9 mouse cellular contexts compared by ENCODE assay signal in genomic region chr4:138884261-138884660, GRCm38 (mm10). TPM values are rescaled to one million over a fixed set of nuclear protein-coding genes. Genes with fewer than 3 reads are reported as not detected.
DNase-seq lines count a peak whose midpoint lies in the region; ATAC-seq and TF ChIP-seq lines count a peak whose summit lies in the region.
"Had no signal": no experiment of that assay in that cellular context is flagged by ENCODE, and none has a peak within 500 bp of the region (broad histone marks: within the 10 kb centered on the region; RNA-seq: fewer than 3 reads in every experiment).

No protein-coding gene starts in this region.

- ATAC-seq in neural tube, embryonic 15.5 days (ENCODE audit: low FRiP score): no peak
- 0 out of 2 replicates have a peak, but pooled peaks have one; percentile 30 for ATAC-seq in kidney, postnatal 0 days (replicated peaks; ENCODE audit: low FRiP score, low read depth)
- no peak for ATAC-seq in liver, embryonic 13.5 days (ENCODE audit: low read depth)

- no peak for TF ChIP-seq POLR2A in olfactory bulb, adult 2 months (IDR thresholded peaks at IDR 0.05; ENCODE audit: insufficient read depth, low read depth, low read length)
- no peak for TF ChIP-seq POLR2A in thymus, adult 2 months (IDR thresholded peaks at IDR 0.05; ENCODE audit: control insufficient read depth, extremely low read depth, insufficient read depth, low read length, poor library complexity)

- H3K4me2 ChIP-seq in neural tube, embryonic 15.5 days: no peak overlapping the region
- H3K4me2 ChIP-seq in kidney, postnatal 0 days (ENCODE audit: low read length): no peak overlapping the region
- no peak overlapping the region for H3K4me2 ChIP-seq in liver, embryonic 13.5 days
- H3K4me2 ChIP-seq: embryonic facial prominence, embryonic 15.5 days had no signal

- DNase-seq in neural tube, embryonic 10.5 days (ENCODE audit: extremely low spot score, low spot score): peak; percentile 89
- DNase-seq in cerebellum, adult 9-10 months: peak; percentile 84
- peak; percentile 94 for DNase-seq in gastrocnemius, postnatal 10 days
- DNase-seq in kidney, postnatal 0 days (ENCODE audit: low spot score): peak; percentile 86
- DNase-seq in liver, embryonic 13.5 days: peak; percentile 55
- DNase-seq in thymus, adult 2 months: peak; percentile 66

- no peak overlapping the region for H3K27ac ChIP-seq in neural tube, embryonic 15.5 days (replicated peaks)
- no peak overlapping the region for H3K27ac ChIP-seq in kidney, postnatal 0 days
- H3K27ac ChIP-seq in liver, embryonic 13.5 days: no peak overlapping the region
- H3K27ac ChIP-seq in olfactory bulb, adult 2 months (ENCODE audit: insufficient read depth, low read depth, low read length): no peak overlapping the region
- no peak overlapping the region for H3K27ac ChIP-seq in thymus, adult 2 months (ENCODE audit: control insufficient read depth, insufficient read depth, low read length)
- H3K27ac ChIP-seq: embryonic facial prominence, embryonic 15.5 days had no signal

- H3K4me1 ChIP-seq in neural tube, embryonic 15.5 days: peaks cover 9% of the 10 kb centered on the region
- peaks cover 5% of the 10 kb centered on the region; the same call in 1 of the 2 replicates for H3K4me1 ChIP-seq in kidney, postnatal 0 days (replicated peaks; ENCODE audit: insufficient read depth, low read length)
- H3K4me1 ChIP-seq in liver, embryonic 13.5 days (replicated peaks): no peaks in the 10 kb centered on the region
- no peaks in the 10 kb centered on the region; the same call in 1 of the 2 replicates for H3K4me1 ChIP-seq in olfactory bulb, adult 2 months (ENCODE audit: control insufficient read depth, insufficient read depth, low read length)
- H3K4me1 ChIP-seq in thymus, adult 2 months (replicated peaks; ENCODE audit: control insufficient read depth, insufficient read depth, low read length): no peaks in the 10 kb centered on the region

- H3K36me3 ChIP-seq in neural tube, embryonic 15.5 days: no peaks in the 10 kb centered on the region
- H3K36me3 ChIP-seq in kidney, postnatal 0 days (ENCODE audit: insufficient read depth, low read length): no peaks in the 10 kb centered on the region
- H3K36me3 ChIP-seq in liver, embryonic 13.5 days: no peaks in the 10 kb centered on the region
- no peaks in the 10 kb centered on the region for H3K36me3 ChIP-seq in thymus, adult 2 months (ENCODE audit: control insufficient read depth, insufficient read depth, low read length)
- H3K36me3 ChIP-seq: embryonic facial prominence, embryonic 15.5 days had no signal

- 0 out of 2 replicates have a peak, but pooled peaks cover 10% of the 10 kb centered on the region for H3K27me3 ChIP-seq in neural tube, embryonic 15.5 days (replicated peaks)
- no peaks in the 10 kb centered on the region for H3K27me3 ChIP-seq in kidney, postnatal 0 days (ENCODE audit: insufficient read depth, low read length)
- H3K27me3 ChIP-seq in liver, embryonic 13.5 days: peaks cover 6% of the 10 kb centered on the region
- H3K27me3 ChIP-seq in thymus, adult 2 months (ENCODE audit: control insufficient read depth, insufficient read depth, low read length): no peaks in the 10 kb centered on the region
- H3K27me3 ChIP-seq: embryonic facial prominence, embryonic 15.5 days had no signal

- TF ChIP-seq CTCF in kidney, postnatal 0 days (IDR thresholded peaks at IDR 0.05; ENCODE audit: low read depth): peak; percentile 94
- TF ChIP-seq CTCF in olfactory bulb, adult 2 months (IDR thresholded peaks at IDR 0.05; ENCODE audit: insufficient read depth, low read depth, low read length): peak; percentile 60
- no peak for TF ChIP-seq CTCF in thymus, adult 2 months (IDR thresholded peaks at IDR 0.05; ENCODE audit: borderline replicate concordance, control insufficient read depth, extremely low read depth, insufficient read depth, low read length, poor library complexity)

- no peak overlapping the region for H3K4me3 ChIP-seq in neural tube, embryonic 15.5 days (replicated peaks)
- H3K4me3 ChIP-seq in kidney, postnatal 0 days (replicated peaks; ENCODE audit: low read depth, low read length): no peak overlapping the region
- H3K4me3 ChIP-seq in liver, embryonic 13.5 days (replicated peaks): no peak overlapping the region
- no peak overlapping the region for H3K4me3 ChIP-seq in olfactory bulb, adult 2 months (ENCODE audit: insufficient read depth, low read depth, low read length)
- H3K4me3 ChIP-seq in thymus, adult 2 months (ENCODE audit: control insufficient read depth, insufficient read depth, low read length): no peak overlapping the region
- H3K4me3 ChIP-seq: embryonic facial prominence, embryonic 15.5 days had no signal

- WGBS in neural tube, embryonic 15.5 days: 13% methylated on average over 6 of the region's 6 CpGs
- 12% methylated on average over 6 of the region's 6 CpGs for WGBS in kidney, postnatal 0 days
- 4% methylated on average over 6 of the region's 6 CpGs for WGBS in liver, embryonic 13.5 days (ENCODE audit: insufficient replicate concordance)
- WGBS in olfactory bulb, adult 2 months: 9% methylated on average over 6 of the region's 6 CpGs
- 2% methylated on average over 6 of the region's 6 CpGs for WGBS in thymus, adult 2 months

- no peaks in the 10 kb centered on the region for H3K9me3 ChIP-seq in neural tube, embryonic 15.5 days (replicated peaks)
- H3K9me3 ChIP-seq in kidney, postnatal 0 days (replicated peaks; ENCODE audit: low read length): no peaks in the 10 kb centered on the region
- H3K9me3 ChIP-seq in liver, embryonic 13.5 days (replicated peaks): no peaks in the 10 kb centered on the region
- H3K9me3 ChIP-seq: embryonic facial prominence, embryonic 15.5 days had no signal

- H3K9ac ChIP-seq in neural tube, embryonic 15.5 days (replicated peaks): no peak overlapping the region
- H3K9ac ChIP-seq in kidney, postnatal 0 days (ENCODE audit: low read depth, low read length): no peak overlapping the region
- H3K9ac ChIP-seq in liver, embryonic 13.5 days: no peak overlapping the region
- H3K9ac ChIP-seq: embryonic facial prominence, embryonic 15.5 days had no signal

RNA-seq across cellular contexts. Expression of gene Pla2g2e, which starts 6.5 kb away (rescaled TPM):
- not detected in 2 replicates for polyA plus RNA-seq in neural tube, embryonic 15.5 days (2015; fragmentation: Nextera tagmentation; extraction: Ambion mirVana)
- not detected for total RNA-seq in gastrocnemius, postnatal 10 days (2021)
- polyA plus RNA-seq in kidney, postnatal 0 days (2015; fragmentation: Nextera tagmentation; extraction: Ambion mirVana): 0.47 TPM in 1 of 2 replicates, not detected in the other
- polyA plus RNA-seq in liver, embryonic 13.5 days (2015; fragmentation: Nextera tagmentation; extraction: Ambion mirVana): not detected in 2 replicates
- not detected in 2 replicates for polyA plus RNA-seq in olfactory bulb, adult 2 months (2012; ENCODE audit: insufficient read depth, insufficient read length, low replicate concordance, missing spikeins)
- polyA plus RNA-seq in thymus, adult 2 months (2012; rRNA removed): 1.1 and 1.6 TPM in 2 replicates

RNA-seq across cellular contexts. Expression of gene Gm13030, which starts 10.5 kb away (rescaled TPM):
- polyA plus RNA-seq in neural tube, embryonic 15.5 days (2015; fragmentation: Nextera tagmentation; extraction: Ambion mirVana): not detected in 2 replicates
- total RNA-seq in gastrocnemius, postnatal 10 days (2021): not detected
- polyA plus RNA-seq in kidney, postnatal 0 days (2015; fragmentation: Nextera tagmentation; extraction: Ambion mirVana): not detected in 2 replicates
- not detected in 2 replicates for polyA plus RNA-seq in liver, embryonic 13.5 days (2015; fragmentation: Nextera tagmentation; extraction: Ambion mirVana)
- not detected in 2 replicates for polyA plus RNA-seq in olfactory bulb, adult 2 months (2012; ENCODE audit: insufficient read depth, insufficient read length, low replicate concordance, missing spikeins)
- polyA plus RNA-seq in thymus, adult 2 months (2012; rRNA removed): not detected in 2 replicates
- polyA plus RNA-seq: embryonic facial prominence, embryonic 15.5 days had no signal

RNA-seq across cellular contexts. Expression of gene Pla2g5, which starts 21.0 kb away (rescaled TPM):
- polyA plus RNA-seq in neural tube, embryonic 15.5 days (2015; fragmentation: Nextera tagmentation; extraction: Ambion mirVana): 0.24 and 0.79 TPM in 2 replicates
- total RNA-seq in gastrocnemius, postnatal 10 days (2021): 1 to 10 TPM; 2.3 to 5.6 TPM
- 0.68 and 1.0 TPM in 2 replicates for polyA plus RNA-seq in kidney, postnatal 0 days (2015; fragmentation: Nextera tagmentation; extraction: Ambion mirVana)
- polyA plus RNA-seq in liver, embryonic 13.5 days (2015; fragmentation: Nextera tagmentation; extraction: Ambion mirVana): not detected in 2 replicates
- polyA plus RNA-seq in olfactory bulb, adult 2 months (2012; ENCODE audit: insufficient read depth, insufficient read length, low replicate concordance, missing spikeins): not detected in 2 replicates
- 1.1 and 11.5 TPM in 2 replicates for polyA plus RNA-seq in thymus, adult 2 months (2012; rRNA removed)

RNA-seq across cellular contexts. Expression of gene Otud3, which starts 29.5 kb away (rescaled TPM):
- 2.2 and 3.7 TPM in 2 replicates for polyA plus RNA-seq in neural tube, embryonic 15.5 days (2015; fragmentation: Nextera tagmentation; extraction: Ambion mirVana)
- 1 to 10 TPM; 7.0 to 7.4 TPM for total RNA-seq in gastrocnemius, postnatal 10 days (2021)
- polyA plus RNA-seq in kidney, postnatal 0 days (2015; fragmentation: Nextera tagmentation; extraction: Ambion mirVana): 3.1 and 3.5 TPM in 2 replicates
- polyA plus RNA-seq in liver, embryonic 13.5 days (2015; fragmentation: Nextera tagmentation; extraction: Ambion mirVana): 1.6 and 1.9 TPM in 2 replicates
- not detected in 2 replicates for polyA plus RNA-seq in olfactory bulb, adult 2 months (2012; ENCODE audit: insufficient read depth, insufficient read length, low replicate concordance, missing spikeins)
- polyA plus RNA-seq in thymus, adult 2 months (2012; rRNA removed): 8.9 and 9.5 TPM in 2 replicates
